Mouse (Mus musculus): ENCODE results near the gene Nmnat2.

Nmnat2 gene

DNA sequence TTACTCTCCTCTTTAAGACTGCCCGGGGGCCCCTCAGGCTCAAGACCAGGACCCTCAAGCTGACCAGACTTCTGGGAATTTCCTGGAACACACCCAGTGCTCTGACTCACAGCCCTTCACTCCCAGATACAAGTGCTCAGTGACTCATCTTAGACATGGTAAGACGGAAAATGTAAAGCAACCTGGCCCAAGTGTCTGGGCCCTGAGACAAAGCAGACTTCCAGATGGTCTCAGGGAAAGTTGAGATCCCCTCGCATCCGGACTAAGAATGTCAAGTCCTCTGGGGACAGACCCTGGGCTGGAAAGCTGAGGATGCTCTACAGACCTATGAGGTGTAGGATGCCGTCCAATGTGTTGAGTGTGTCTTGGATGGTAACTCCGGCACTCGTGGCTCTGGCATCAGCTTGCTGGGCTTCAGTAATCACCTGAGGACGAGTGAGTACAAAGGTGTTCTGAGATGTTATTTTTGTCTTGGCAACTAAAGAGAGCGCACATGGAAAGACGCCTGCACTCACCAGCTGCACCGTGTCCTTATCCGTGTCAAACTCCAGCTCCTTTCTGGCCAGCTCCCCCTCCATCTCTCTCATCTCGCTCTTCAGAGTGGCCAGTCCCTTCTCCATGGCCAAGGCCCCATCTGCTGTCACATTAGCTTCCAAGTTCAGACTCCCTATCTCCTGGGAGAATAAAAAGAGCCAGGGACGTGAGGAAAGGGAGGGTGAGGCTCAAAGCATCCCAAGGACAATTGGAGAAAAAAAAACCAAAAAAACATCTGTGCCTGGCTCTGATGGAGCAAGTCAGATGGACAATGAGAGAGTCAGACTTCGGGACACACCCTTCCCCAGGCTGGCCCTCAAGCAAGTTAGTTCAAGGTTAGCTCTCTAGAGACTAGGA is 171.9 kb downstream of the Nmnat2 start:
- peak; percentile 94 for DNase-seq (ENCODE audit: low read depth)

- no peak for DNase-seq (ENCODE audit: low read depth)
Observed at GRCm38 (mm10) chr1:153127622-153128021, 172.8 kb downstream of the Nmnat2 start.

GRCm38 (mm10) chr1:153128780-153129179 is 174.0 kb downstream of the Nmnat2 start:
- DNase-seq (ENCODE audit: low read depth): no peak

DNA sequence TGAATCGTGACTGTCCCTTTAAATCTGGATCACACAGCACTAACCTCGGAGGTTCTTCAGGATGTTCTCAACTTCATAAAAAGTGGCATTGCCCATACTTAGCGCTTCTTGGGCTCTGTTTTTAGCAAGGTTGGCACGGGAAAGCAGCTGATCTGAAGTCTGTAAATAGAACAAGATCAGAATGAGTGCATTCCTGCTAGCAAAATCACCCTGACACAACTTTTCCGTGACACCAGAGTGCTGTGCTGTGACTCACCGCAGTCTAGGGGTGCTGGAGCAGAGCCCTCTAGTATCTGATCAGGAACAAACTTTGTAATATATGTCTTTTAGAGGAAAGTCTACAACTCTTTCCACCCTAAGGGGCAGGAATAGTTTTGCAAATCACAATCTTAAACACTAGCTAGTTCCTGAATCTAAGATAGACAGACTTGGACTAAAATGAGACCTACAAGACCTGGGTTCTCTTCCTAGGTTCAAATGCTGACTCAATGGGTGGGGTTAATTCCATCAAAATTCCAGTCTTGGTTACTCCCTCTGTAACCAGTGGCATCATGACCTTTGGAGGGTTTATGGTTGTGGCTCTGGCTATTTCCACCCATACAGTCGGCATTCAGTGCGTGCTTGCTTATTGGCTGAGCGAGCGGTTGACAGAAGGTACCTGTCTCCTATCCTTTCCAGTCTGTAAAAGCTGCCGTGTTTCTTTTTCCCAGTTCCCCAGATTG is 175.4 kb downstream of the Nmnat2 start:
- DNase-seq (ENCODE audit: low read depth): peak; percentile 94

DNA sequence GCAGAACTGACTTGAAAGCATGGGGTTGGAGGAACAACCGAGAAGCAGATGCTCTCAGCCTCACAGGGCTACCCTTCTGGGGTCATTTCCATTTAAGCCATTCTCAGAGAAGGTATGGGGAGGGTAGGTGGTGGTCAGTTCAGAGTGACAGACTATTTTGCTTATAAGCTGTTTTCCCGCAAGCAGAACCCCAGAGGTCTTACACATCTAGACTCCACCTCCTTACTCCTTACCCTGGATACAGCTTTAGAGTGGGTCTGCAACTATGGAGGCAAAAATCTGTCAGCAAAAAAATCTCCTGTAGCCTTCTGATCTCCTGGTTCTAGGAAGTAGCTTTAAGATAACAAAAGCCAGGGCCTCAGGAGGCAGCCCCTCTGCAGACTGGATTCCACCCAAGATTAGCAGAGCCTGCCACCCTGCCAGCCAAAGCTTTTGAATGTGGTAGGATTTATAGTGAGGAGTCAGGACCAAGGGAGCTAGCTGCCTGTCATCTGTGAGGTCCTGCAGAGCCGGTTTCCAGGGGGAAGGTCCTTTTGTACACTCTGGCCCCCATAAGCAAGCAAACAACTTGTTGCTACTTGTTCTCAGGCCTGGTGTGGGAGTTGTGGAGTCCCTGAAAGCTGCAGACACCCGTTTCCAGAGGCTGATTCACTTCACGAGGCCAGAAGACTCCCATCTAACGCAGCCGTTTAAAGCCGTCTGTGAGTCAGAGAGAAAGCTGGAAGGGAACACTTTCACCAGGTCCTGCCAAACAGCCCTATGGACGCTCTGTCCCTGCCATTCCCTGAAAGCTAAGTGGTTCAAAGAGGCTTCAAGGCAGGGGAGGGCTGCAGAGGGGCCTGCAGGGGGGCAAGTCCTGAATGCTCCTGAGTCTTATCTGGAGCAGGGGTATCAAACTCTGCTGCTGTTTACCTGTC is 179.3 kb downstream of the Nmnat2 start:
- peak; percentile 89 for DNase-seq (ENCODE audit: low read depth)

- peak; percentile 45 for DNase-seq (ENCODE audit: low read depth)
Observed at GRCm38 (mm10) chr1:153136647-153137046, 181.9 kb downstream of the Nmnat2 start.

GRCm38 (mm10) chr1:153138486-153138885 is 183.7 kb downstream of the Nmnat2 start:
- DNase-seq (ENCODE audit: low read depth): no peak

DNA sequence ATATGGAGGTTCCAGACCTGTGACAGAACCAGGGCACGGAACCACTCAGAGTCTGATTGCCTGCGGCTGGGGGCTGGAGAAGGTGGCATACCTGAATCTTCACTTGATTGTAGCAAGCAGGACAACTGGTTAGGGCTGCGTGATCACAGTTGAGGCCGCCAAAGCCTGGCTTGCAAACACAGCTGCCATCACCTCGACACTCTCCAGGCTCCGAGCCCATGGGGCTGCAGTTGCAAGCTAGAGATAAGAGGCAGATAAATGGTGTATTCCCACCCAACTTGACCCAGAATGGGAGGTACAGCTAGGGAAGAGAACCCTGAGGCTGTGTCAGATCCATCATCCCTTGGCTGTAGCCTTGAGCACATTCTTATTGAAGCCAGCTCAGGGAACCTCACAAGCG is 184.8 kb downstream of the Nmnat2 start:
- DNase-seq (ENCODE audit: low read depth): no peak

GRCm38 (mm10) chr1:153140265-153140664 is 185.5 kb downstream of the Nmnat2 start:
- no peak for DNase-seq (ENCODE audit: low read depth)

- DNase-seq (ENCODE audit: low read depth): no peak
Observed at GRCm38 (mm10) chr1:153140747-153141228, 186.0 kb downstream of the Nmnat2 start.

DNA sequence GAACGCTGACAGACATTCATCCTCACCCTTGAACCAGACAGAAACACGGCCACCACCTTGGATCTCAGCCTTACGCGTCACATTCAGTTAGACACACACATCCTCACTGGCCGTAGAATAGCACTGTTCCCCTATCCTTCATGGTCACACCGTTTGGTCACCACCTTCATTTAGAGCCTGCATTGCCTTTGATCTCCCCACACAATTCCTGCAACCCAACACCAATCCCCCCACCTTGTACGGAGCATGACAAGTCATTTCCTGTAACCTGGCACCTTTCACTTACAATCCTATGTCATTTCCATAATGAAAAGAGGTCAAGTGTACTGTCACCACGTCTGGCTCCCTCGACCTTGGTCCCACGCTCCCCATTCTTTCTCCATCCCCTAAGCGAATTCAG is 189.2 kb downstream of the Nmnat2 start:
- no peak for DNase-seq (ENCODE audit: low read depth)

GRCm38 (mm10) chr1:153145791-153146190 is 191.0 kb downstream of the Nmnat2 start:
- DNase-seq (ENCODE audit: low read depth): peak; percentile 57

GRCm38 (mm10) chr1:153152594-153152993 is 197.8 kb downstream of the Nmnat2 start:
- peak; percentile 71 for DNase-seq (ENCODE audit: low read depth)

- peak; percentile 69 for DNase-seq (ENCODE audit: low read depth)
Observed at GRCm38 (mm10) chr1:153153619-153154137, 198.9 kb downstream of the Nmnat2 start.

GRCm38 (mm10) chr1:153155364-153155763 is 200.6 kb downstream of the Nmnat2 start:
- peak; percentile 34 for DNase-seq (ENCODE audit: low read depth)

- no peak for DNase-seq (ENCODE audit: low read depth)
Observed at GRCm38 (mm10) chr1:153157021-153157623, 202.3 kb downstream of the Nmnat2 start.

GRCm38 (mm10) chr1:153159137-153159536 is 204.3 kb downstream of the Nmnat2 start:
- DNase-seq (ENCODE audit: low read depth): no peak

GRCm38 (mm10) chr1:153163831-153164230 is 209.0 kb downstream of the Nmnat2 start:
- peak; percentile 17 for DNase-seq (ENCODE audit: low read depth)

GRCm38 (mm10) chr1:153168293-153168692 is 213.5 kb downstream of the Nmnat2 start:
- DNase-seq (ENCODE audit: low read depth): peak; percentile 75

Data from NIH3T3 (cell line).